Mouse (Mus musculus) forebrain, embryonic 14.5 days (tissue): ENCODE measurements around the gene Smg9. TPM values are rescaled to one million over a fixed set of nuclear protein-coding genes. Genes with fewer than 3 reads are reported as not detected.

Experiments
- ATAC-seq: fragments of 200-750 bp; cut with Nextera tagmentation; 2 replicates; pipeline ENCODE4 v1.8.0; 2017; ENCODE audit warnings: mild to moderate bottlenecking, moderate library complexity
- DNase-seq: peaks from one replicate; pipeline ENCODE4 v3.0.0-alpha.2; 2015; ENCODE audit warnings: low spot score
- H3K27ac ChIP-seq: fragments of 300-500 bp; sonication (generic); 2 replicates; pipeline ENCODE4 v1.5.1; 2014; ENCODE audit warnings: low read depth, mild to moderate bottlenecking, control low read depth, low read length, moderate library complexity
- H3K27me3 ChIP-seq: fragments of 300-500 bp; sonication (generic); replicated peaks from 2 replicates; pipeline ENCODE4 v1.6.1; 2014; ENCODE audit warnings: low read length, control low read depth, mixed read lengths; ENCODE audit not compliant: control insufficient read depth, insufficient read depth
- H3K36me3 ChIP-seq: fragments of 300-500 bp; sonication (generic); 2 replicates; pipeline ENCODE4 v1.6.1; 2014; ENCODE audit warnings: low read length, control low read depth; ENCODE audit not compliant: control insufficient read depth, insufficient read depth
- H3K4me1 ChIP-seq: fragments of 300-500 bp; sonication (generic); 2 replicates; pipeline ENCODE4 v1.6.1; 2014; ENCODE audit warnings: antibody characterized with exemption, low read length, control low read depth; ENCODE audit not compliant: control insufficient read depth, insufficient read depth
- H3K4me2 ChIP-seq: fragments of 300-500 bp; sonication (generic); 2 replicates; pipeline ENCODE4 v1.6.1; 2014; ENCODE audit warnings: mild to moderate bottlenecking, control low read depth, low read length
- H3K4me3 ChIP-seq: fragments of 300-500 bp; sonication (generic); 2 replicates; pipeline ENCODE4 v1.5.1; 2014; ENCODE audit warnings: low read depth, low read length, control low read depth
- H3K9ac ChIP-seq: fragments of 300-500 bp; sonication (generic); 2 replicates; pipeline ENCODE4 v1.6.1; 2014; ENCODE audit warnings: mild to moderate bottlenecking, low read length, control low read depth, moderate library complexity
- H3K9me3 ChIP-seq: fragments of 300-500 bp; sonication (generic); replicated peaks from 2 replicates; pipeline ENCODE4 v1.6.1; 2016; ENCODE audit warnings: low read length, control low read depth, mixed read lengths; ENCODE audit not compliant: control insufficient read depth
- WGBS: fragments of 180-500 bp; shearing (Covaris S2); extraction: QIAGEN DNeasy Blood & Tissue Kit; methylation state at CpG from one replicate; pipeline ENCODE4 v1.1.7; 2014; 5-methylcytosine and 5-hydroxymethylcytosine counted together
- polyA plus RNA-seq: library from polyadenylated mRNA; unstranded; fragments of >200 nt; fragmentation: Nextera tagmentation; extraction: Ambion mirVana; gene quantifications from 2 replicates; pipeline ENCODE4 v1.2.1, GENCODE M21; 2014

Gene Smg9
- polyA plus RNA-seq, 1 experiment from 2014 or later, result 23.4 TPM

DNA sequence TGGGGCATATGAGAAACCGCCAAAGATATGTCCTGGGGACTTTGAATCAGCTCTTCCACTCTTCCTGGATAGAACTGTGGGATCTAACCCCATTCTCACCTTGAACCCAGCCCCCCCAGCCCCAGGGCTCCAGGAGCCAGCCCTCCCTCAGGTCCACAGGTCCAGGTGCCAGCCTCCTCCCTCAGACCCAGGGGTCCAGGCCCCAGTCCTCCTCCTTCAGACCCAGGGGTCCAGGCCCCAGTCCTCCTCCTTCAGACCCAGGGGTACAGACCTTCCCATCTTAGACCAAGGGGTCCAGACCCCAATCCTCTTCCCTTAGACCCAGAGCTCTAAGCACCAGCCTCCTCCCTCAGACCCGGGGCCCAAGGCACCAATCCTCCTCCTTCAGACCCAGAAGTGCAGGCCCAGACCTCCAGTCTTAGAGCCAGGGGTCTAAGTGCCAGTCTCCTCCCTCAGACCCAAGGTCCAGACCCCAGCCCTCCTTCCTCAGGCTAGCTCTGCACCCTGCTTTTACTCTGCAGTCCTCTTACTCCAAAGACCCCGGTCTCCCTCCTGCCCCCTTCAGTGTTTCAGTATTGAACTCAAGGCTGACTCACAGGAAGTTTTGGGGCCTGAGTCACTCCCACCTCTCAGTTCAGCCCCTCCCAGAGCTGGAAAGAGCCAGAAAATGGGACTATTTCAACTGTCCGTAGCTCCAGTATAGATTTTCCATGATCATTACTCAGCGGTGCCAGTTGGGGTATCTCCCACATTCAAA lies 34.0 kb upstream of the Smg9 start:
- Histone ChIP-seq H3K27me3 (0 out of 2 replicates have a peak, but pooled peaks cover 3% of the 10 kb centered on the region), H3K36me3 (no peaks in the 10 kb centered on the region), H3K4me2 (no peak overlapping the region), H3K4me1 (no peaks in the 10 kb centered on the region), H3K9me3 (no peaks in the 10 kb centered on the region), H3K9ac (no peak overlapping the region), H3K4me3 (no peak overlapping the region), H3K27ac (no peak overlapping the region)
- 75% methylated on average over 5 of the region's 5 CpGs for WGBS
- peak; percentile 22; the same call in 1 of the 2 replicates for ATAC-seq
- DNase-seq, result no peak

DNA sequence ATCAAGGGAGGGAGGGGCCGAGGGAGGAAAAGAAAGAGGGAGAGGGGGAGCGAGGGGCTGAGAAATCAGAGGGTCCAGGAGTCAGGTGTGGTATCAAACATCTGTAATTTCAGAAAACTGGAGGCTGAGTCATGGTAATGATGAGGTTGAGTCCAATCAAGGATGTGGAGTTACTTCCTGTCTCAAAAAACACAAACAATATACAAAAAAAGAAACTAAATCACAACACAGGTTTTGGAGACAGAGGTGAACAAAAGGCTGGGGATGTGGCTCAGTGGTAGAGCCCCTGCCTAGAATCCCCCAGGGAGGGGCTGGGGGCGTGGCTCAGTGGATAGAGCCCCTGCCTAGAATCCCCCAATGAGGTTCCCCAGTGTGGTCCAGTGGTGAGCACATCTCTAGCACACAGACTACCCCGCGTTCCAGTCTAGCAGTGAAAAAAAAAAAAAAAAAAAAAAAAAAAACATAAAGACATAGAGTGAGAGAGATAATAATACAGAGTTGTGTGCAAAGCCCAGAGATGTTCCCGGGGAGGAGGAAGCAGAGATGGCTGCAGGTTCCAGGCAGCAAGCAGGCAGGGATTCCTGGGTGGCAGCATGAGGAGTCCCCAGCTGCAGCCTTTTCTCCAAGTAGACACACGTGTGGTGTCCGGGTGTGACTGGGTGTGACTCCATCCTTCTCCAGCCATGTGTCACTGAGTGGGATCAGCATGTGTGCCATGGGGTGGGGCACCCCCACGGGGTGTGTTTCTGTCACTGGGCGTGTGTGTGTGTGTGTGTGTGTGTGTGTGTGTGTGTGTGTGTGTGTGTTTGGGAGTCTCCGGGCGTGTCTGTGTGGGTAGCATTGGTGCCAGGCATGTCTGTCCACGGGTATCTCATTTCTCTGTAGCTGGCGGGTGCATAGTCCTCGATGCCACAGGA lies 32.4 kb upstream of the Smg9 start:
- no peaks in the 10 kb centered on the region for H3K36me3 ChIP-seq
- no peaks in the 10 kb centered on the region for H3K4me1 ChIP-seq
- no peaks in the 10 kb centered on the region for H3K9me3 ChIP-seq

DNA sequence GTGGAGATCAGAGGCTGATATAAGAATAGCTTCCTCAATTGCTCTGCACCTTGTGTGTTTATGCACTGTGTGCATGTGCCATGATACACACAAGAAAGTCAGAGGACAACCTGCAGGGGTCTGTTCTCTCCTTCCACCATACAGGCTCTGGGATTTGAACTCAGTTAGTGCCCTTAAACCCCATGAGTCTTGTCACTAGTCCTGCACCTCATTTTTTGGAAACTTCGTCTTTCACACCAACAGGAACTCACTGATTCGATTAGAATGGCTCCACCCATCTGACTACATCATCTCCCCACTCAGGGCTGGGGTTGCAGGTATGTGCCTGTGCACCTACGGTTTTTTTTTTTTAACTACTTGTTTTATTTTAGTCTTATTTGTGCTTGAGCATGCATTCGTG lies 31.2 kb upstream of the Smg9 start:
- WGBS, result 68% methylated on average over 4 of the region's 4 CpGs
- Histone ChIP-seq H3K9ac (no peak overlapping the region), H3K36me3 (no peaks in the 10 kb centered on the region), H3K27me3 (0 out of 2 replicates have a peak, but pooled peaks cover 3% of the 10 kb centered on the region), H3K4me2 (no peak overlapping the region), H3K4me3 (no peak overlapping the region), H3K4me1 (0 out of 2 replicates have a peak, but pooled peaks cover 1% of the 10 kb centered on the region), H3K9me3 (no peaks in the 10 kb centered on the region), H3K27ac (no peak overlapping the region)
- ATAC-seq (no peak), DNase-seq (no peak)

More for the DNA sequence above, 32.4 kb upstream of the Smg9 start:
- Histone ChIP-seq H3K27ac (no peak overlapping the region), H3K27me3 (0 out of 2 replicates have a peak, but pooled peaks cover 3% of the 10 kb centered on the region), H3K4me2 (no peak overlapping the region), H3K9ac (no peak overlapping the region), H3K4me3 (no peak overlapping the region)
- 82% methylated on average over 15 of the region's 15 CpGs for WGBS
- ATAC-seq, result no peak
- no peak for DNase-seq

DNA sequence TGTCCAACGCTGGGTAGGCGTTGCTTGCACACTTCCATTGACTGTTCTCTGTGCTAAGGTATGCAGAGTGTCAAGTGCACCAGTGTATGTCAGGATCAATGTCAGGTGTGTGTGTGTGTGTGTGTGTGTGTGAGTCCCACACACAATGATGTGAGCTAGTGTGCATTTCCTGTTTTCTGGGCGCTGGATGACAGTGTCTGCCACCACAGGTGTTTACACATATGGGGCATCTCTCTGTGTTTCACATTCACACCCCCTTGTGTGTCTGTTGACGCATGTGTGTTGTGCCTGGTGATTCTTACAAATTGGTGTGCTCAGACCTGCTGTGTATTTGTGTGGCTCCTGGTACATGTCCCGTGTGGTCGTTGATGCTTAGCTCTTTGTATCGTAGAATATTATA lies 30.5 kb upstream of the Smg9 start:
- DNase-seq (no peak), ATAC-seq (no peak)
- Histone ChIP-seq H3K27ac (no peak overlapping the region), H3K4me1 (peaks cover 6% of the 10 kb centered on the region; the same call in 1 of the 2 replicates), H3K27me3 (0 out of 2 replicates have a peak, but pooled peaks cover 3% of the 10 kb centered on the region), H3K9me3 (no peaks in the 10 kb centered on the region), H3K4me3 (no peak overlapping the region), H3K4me2 (no peak overlapping the region), H3K36me3 (no peaks in the 10 kb centered on the region), H3K9ac (no peak overlapping the region)
- 87% methylated on average over 7 of the region's 7 CpGs for WGBS

DNA sequence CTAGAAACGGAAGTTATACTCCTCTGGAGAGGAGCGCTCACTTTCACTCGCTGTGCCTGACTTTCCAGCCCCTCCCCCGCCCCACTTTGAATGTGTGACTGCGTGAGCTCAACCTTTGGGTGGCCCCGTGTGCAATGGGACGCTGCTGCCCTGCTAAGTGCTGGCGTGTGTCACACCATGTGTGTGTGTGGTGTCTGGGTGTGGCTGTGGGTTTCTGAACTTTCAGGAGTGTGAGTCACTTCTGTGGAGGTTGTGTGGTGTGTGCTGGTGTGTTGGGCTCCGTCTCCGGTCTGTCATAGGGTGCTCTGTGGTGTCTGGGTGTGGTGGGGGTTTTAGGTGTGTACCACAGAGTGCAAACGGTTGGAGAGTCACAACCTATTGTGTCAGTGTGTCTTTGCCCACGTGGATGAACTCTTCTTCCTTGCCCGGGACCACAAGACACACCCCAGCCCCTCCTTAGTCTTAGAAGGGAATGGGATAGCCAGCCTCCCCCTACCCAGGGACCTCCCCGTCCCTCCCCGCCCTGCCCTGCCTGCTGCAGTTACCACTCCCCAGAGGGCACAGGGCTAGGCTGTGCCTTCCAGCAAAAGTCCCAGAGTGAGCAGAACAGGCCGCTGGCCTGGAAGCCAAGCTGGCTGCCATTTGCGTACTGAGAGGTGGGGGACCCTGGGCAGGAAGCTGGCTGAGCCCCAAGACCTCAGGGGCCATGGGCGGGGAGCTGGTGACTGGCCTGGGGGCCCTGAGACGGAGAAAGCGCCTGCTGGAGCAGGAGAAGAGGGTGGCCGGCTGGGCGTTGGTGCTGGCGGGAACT lies 29.5 kb upstream of the Smg9 start, which contains the start of gene Kcnn4:
Kcnn4 (plus strand) TSS at position 533 of the 811 bp plus-strand sequence.
- peaks cover 6% of the 10 kb centered on the region; the same call in 1 of the 2 replicates for H3K4me1 ChIP-seq
- no peak for ATAC-seq
- no peaks in the 10 kb centered on the region for H3K36me3 ChIP-seq
- no peak within 1 kb of the TSS for H3K27ac ChIP-seq
- 45% methylated on average over 23 of the region's 23 CpGs for WGBS
- no peak within 1 kb of the TSS for H3K9ac ChIP-seq
- no peak within 1 kb of the TSS for H3K4me2 ChIP-seq
- DNase-seq, result no peak
- H3K4me3 ChIP-seq, result no peak within 1 kb of the TSS
- H3K27me3 ChIP-seq, result no peaks in the 10 kb centered on the region
- H3K9me3 ChIP-seq, result no peaks in the 10 kb centered on the region

DNA sequence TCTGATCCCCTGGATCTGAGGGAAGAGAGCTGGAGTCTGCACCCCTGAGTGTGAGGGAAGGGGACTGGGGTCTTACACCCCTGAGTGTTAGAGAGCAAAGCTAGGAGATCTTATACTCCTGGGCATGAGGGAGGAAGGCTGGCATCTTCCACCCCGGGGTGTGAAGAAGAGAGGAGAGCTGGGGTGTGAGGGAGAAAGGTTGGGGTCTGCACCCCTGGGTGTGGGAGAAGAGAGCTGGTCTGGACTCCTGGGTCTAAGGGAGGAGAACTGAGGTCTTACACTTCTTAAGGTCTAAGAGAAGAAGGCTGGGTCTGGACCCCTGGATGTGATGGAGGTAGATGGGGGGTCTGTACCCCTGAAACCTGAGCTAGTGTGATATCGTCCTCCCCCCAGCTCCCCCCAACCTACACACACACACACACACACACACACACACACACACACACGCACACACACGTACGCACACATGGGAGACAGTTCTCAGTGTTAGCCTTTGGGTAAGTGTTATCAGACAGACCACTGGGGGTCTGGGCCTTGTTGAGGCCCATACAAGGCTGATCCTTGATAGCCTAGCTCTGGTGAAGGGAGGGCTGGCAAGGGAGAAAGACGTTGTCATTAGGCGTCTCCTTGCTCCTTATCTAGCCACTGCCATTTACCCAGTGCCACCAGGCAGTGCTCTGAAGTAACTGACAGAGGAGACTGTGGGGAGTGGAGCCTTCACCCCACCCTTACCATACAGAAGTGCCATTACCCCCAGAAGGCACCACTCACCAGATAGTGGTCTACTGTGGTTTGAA lies 28.2 kb upstream of the Smg9 start:
- no peak for ATAC-seq
- no peak overlapping the region for H3K9ac ChIP-seq
- H3K4me3 ChIP-seq, result no peak overlapping the region
- H3K9me3 ChIP-seq, result no peaks in the 10 kb centered on the region
- no peak overlapping the region for H3K4me2 ChIP-seq
- DNase-seq, result no peak
- H3K27ac ChIP-seq, result no peak overlapping the region
- H3K36me3 ChIP-seq, result no peaks in the 10 kb centered on the region
- peaks cover 6% of the 10 kb centered on the region; the same call in 1 of the 2 replicates for H3K4me1 ChIP-seq
- H3K27me3 ChIP-seq, result no peaks in the 10 kb centered on the region
- WGBS, result 81% methylated on average over 7 of the region's 7 CpGs

DNA sequence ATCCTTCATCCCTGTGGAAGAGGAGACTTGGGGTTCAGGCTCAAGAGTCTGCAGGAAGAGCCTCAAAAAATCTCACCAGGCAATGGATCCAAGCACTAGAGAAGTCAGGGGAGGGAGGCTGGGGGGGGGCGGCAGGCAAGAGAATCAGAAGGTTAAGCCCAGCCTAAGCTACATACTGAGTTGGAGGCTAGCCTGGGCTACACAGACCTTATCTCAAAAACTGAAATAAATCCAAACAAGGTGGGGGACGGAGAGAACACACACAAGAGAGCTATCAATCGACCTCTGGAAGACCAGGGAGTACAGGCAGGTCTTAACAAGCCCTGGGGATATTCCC lies 27.6 kb upstream of the Smg9 start:
- H3K9ac ChIP-seq, result no peak overlapping the region
- no peaks in the 10 kb centered on the region for H3K27me3 ChIP-seq
- DNase-seq (no peak), ATAC-seq (no peak)
- 79% methylated on average over 3 of the region's 3 CpGs for WGBS
- H3K4me1 ChIP-seq, result peaks cover 6% of the 10 kb centered on the region; the same call in 1 of the 2 replicates
- no peaks in the 10 kb centered on the region for H3K36me3 ChIP-seq
- no peak overlapping the region for H3K27ac ChIP-seq
- no peak overlapping the region for H3K4me2 ChIP-seq
- no peaks in the 10 kb centered on the region for H3K9me3 ChIP-seq
- no peak overlapping the region for H3K4me3 ChIP-seq

DNA sequence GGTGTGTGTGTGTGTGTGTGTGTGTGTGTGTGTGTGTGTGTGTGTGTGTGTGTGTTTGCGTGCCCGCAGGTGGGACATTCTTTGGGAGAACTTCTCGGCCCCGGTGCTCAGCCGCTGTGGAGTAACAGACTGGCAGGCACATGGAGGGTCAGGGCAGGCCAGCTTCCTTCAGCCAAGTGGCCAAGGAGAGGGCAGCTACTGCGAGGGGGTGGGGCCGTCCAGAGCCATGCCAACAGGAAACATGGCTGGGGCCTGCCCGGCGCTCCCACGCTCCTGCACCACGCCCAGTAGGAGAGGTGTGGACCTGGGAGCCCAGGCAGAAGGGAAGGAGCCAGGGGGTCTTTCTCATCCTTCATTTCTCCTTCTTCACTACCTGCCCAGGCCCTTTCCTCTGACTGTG lies 27.1 kb upstream of the Smg9 start:
- no peak overlapping the region for H3K4me2 ChIP-seq
- WGBS, result 87% methylated on average over 11 of the region's 11 CpGs
- no peaks in the 10 kb centered on the region for H3K36me3 ChIP-seq
- H3K9ac ChIP-seq, result no peak overlapping the region
- no peaks in the 10 kb centered on the region; the same call in 1 of the 2 replicates for H3K27me3 ChIP-seq
- no peak for ATAC-seq
- H3K4me1 ChIP-seq, result peaks cover 9% of the 10 kb centered on the region; the same call in 1 of the 2 replicates
- no peak overlapping the region for H3K4me3 ChIP-seq
- no peaks in the 10 kb centered on the region for H3K9me3 ChIP-seq
- H3K27ac ChIP-seq, result no peak overlapping the region
- no peak for DNase-seq
